Comparison of ENCODE assay signal across 8 mouse cellular contexts in genomic region chr10:29361464-29362196, GRCm38 (mm10). TPM values are rescaled to one million over a fixed set of nuclear protein-coding genes. Genes with fewer than 3 reads are reported as not detected.
DNase-seq lines count a peak whose midpoint lies in the region; ATAC-seq and TF ChIP-seq lines count a peak whose summit lies in the region.

No protein-coding gene starts in this region.

- no peaks in the 10 kb centered on the region for H3K9me3 ChIP-seq in embryonic facial prominence, embryonic 15.5 days (replicated peaks)
- no peaks in the 10 kb centered on the region for H3K9me3 ChIP-seq in kidney, embryonic 14.5 days (ENCODE audit: control insufficient read depth, low read length)
- no peaks in the 10 kb centered on the region for H3K9me3 ChIP-seq in limb, embryonic 14.5 days (ENCODE audit: control insufficient read depth, low read length)
- no peaks in the 10 kb centered on the region for H3K9me3 ChIP-seq in midbrain, embryonic 16.5 days (replicated peaks; ENCODE audit: control insufficient read depth, low read length, poor library complexity, severe bottlenecking)

- peak overlapping the region; percentile 75 for H3K27ac ChIP-seq in bone marrow macrophage, adult 2 months (ENCODE audit: insufficient read depth, low read depth, low read length)
- H3K27ac ChIP-seq in embryonic facial prominence, embryonic 15.5 days (replicated peaks), result peak overlapping the region; percentile 99
- peak overlapping the region; percentile 97 for H3K27ac ChIP-seq in kidney, embryonic 14.5 days (ENCODE audit: low read depth, low read length)
- H3K27ac ChIP-seq in limb, embryonic 14.5 days (replicated peaks; ENCODE audit: low read depth, low read length), result peak overlapping the region; percentile 99
- H3K27ac ChIP-seq in midbrain, embryonic 16.5 days (ENCODE audit: low read length), result peak overlapping the region; percentile 99
- H3K27ac ChIP-seq in spleen, adult 2 months (ENCODE audit: insufficient read depth, low read length), result peak overlapping the region; percentile 99

- H3K4me3 ChIP-seq in bone marrow macrophage, adult 2 months (ENCODE audit: insufficient read depth, low read length), result peak overlapping the region; percentile 80
- H3K4me3 ChIP-seq in embryonic facial prominence, embryonic 15.5 days (replicated peaks), result peak overlapping the region; percentile 91
- peak overlapping the region; percentile 91 for H3K4me3 ChIP-seq in kidney, embryonic 14.5 days (ENCODE audit: low read length)
- peak overlapping the region; percentile 88 for H3K4me3 ChIP-seq in limb, embryonic 14.5 days (replicated peaks; ENCODE audit: low read length)
- H3K4me3 ChIP-seq in midbrain, embryonic 16.5 days (ENCODE audit: low read depth, low read length), result peak overlapping the region; percentile 76
- H3K4me3 ChIP-seq in spleen, adult 2 months (ENCODE audit: extremely low read depth, insufficient read depth, insufficient read length), result peak overlapping the region; percentile 64

- TF ChIP-seq CTCF in bone marrow macrophage, adult 2 months (IDR thresholded peaks at IDR 0.05; ENCODE audit: low read depth, low read length), result no peak
- no peak for TF ChIP-seq CTCF in spleen, adult 2 months (IDR thresholded peaks at IDR 0.05; ENCODE audit: extremely low read depth, insufficient read depth, insufficient read length, insufficient replicate concordance)

- peak; percentile 97 for ATAC-seq in embryonic facial prominence, embryonic 15.5 days (ENCODE audit: insufficient number of reproducible peaks, low FRiP score, low TSS enrichment, low read depth)
- peak; percentile 98 for ATAC-seq in kidney, embryonic 14.5 days (ENCODE audit: low FRiP score, low TSS enrichment)
- ATAC-seq in limb, embryonic 14.5 days (ENCODE audit: low FRiP score, low read depth), result peak; percentile 93
- peak; percentile 98 for ATAC-seq in midbrain, embryonic 16.5 days

- H3K36me3 ChIP-seq in embryonic facial prominence, embryonic 15.5 days, result no peaks in the 10 kb centered on the region
- no peaks in the 10 kb centered on the region for H3K36me3 ChIP-seq in kidney, embryonic 14.5 days (ENCODE audit: control insufficient read depth, insufficient read depth, low read length)
- H3K36me3 ChIP-seq in limb, embryonic 14.5 days (ENCODE audit: control insufficient read depth, insufficient read depth, low read length), result no peaks in the 10 kb centered on the region
- H3K36me3 ChIP-seq in midbrain, embryonic 16.5 days (ENCODE audit: control insufficient read depth, insufficient read depth, low read length), result no peaks in the 10 kb centered on the region
- H3K36me3 ChIP-seq in spleen, adult 2 months (ENCODE audit: control insufficient read depth, insufficient read depth, low read length), result no peaks in the 10 kb centered on the region

- peaks cover 8% of the 10 kb centered on the region for H3K4me1 ChIP-seq in bone marrow macrophage, adult 2 months (ENCODE audit: control insufficient read depth, insufficient read depth, low read length)
- peaks cover 6% of the 10 kb centered on the region for H3K4me1 ChIP-seq in embryonic facial prominence, embryonic 15.5 days
- H3K4me1 ChIP-seq in kidney, embryonic 14.5 days (ENCODE audit: control insufficient read depth, insufficient read depth, low read length), result peaks cover 8% of the 10 kb centered on the region
- H3K4me1 ChIP-seq in limb, embryonic 14.5 days (ENCODE audit: control insufficient read depth, insufficient read depth, low read length), result peaks cover 9% of the 10 kb centered on the region; the same call in 1 of the 2 replicates
- H3K4me1 ChIP-seq in midbrain, embryonic 16.5 days (ENCODE audit: control insufficient read depth, insufficient read depth, low read length), result peaks cover 31% of the 10 kb centered on the region
- peaks cover 6% of the 10 kb centered on the region; the same call in 1 of the 2 replicates for H3K4me1 ChIP-seq in spleen, adult 2 months (ENCODE audit: control insufficient read depth, insufficient read depth, insufficient read length)

- peak; percentile 91 to 95 for DNase-seq in B cell, adult 2 months
- peak; percentile 91 to 92 for DNase-seq in heart, adult 9 months (ENCODE audit: low spot score in 2 of 2)
- peak; percentile 81 for DNase-seq in limb, embryonic 14.5 days (ENCODE audit: low spot score)
- DNase-seq in spleen, adult 2 months (ENCODE audit: low read depth in 1 of 2, low spot score in 2 of 2), result peak; percentile 52 to 86

- no peak for TF ChIP-seq POLR2A in bone marrow macrophage, adult 2 months (IDR thresholded peaks at IDR 0.05; ENCODE audit: borderline replicate concordance, low read depth, low read length)
- peak; percentile 96 for TF ChIP-seq POLR2A in limb, embryonic 14.5 days (IDR thresholded peaks at IDR 0.05; ENCODE audit: borderline replicate concordance, extremely low read depth, insufficient read depth, insufficient read length)
- peak; percentile 74 for TF ChIP-seq POLR2A in spleen, adult 2 months (IDR thresholded peaks at IDR 0.05; ENCODE audit: low read depth, low read length)

- no peaks in the 10 kb centered on the region for H3K27me3 ChIP-seq in embryonic facial prominence, embryonic 15.5 days
- H3K27me3 ChIP-seq in kidney, embryonic 14.5 days (ENCODE audit: control insufficient read depth, insufficient read depth, low read length), result no peaks in the 10 kb centered on the region
- H3K27me3 ChIP-seq in limb, embryonic 14.5 days (ENCODE audit: control insufficient read depth, insufficient read depth, low read length), result no peaks in the 10 kb centered on the region
- no peaks in the 10 kb centered on the region for H3K27me3 ChIP-seq in midbrain, embryonic 16.5 days (ENCODE audit: control insufficient read depth, insufficient read depth, low read depth, low read length)
- H3K27me3 ChIP-seq in spleen, adult 2 months (ENCODE audit: control insufficient read depth, insufficient read depth, low read length), result no peaks in the 10 kb centered on the region

- H3K9ac ChIP-seq in embryonic facial prominence, embryonic 15.5 days, result peak overlapping the region; percentile 94
- H3K9ac ChIP-seq in kidney, embryonic 14.5 days (ENCODE audit: low read depth, low read length), result peak overlapping the region; percentile 93
- peak overlapping the region; percentile 97 for H3K9ac ChIP-seq in limb, embryonic 14.5 days (ENCODE audit: low read depth, low read length, severe bottlenecking)
- H3K9ac ChIP-seq in midbrain, embryonic 16.5 days (ENCODE audit: low read depth, low read length), result peak overlapping the region; percentile 99

- peak overlapping the region; percentile 54 for H3K4me2 ChIP-seq in embryonic facial prominence, embryonic 15.5 days (replicated peaks)
- H3K4me2 ChIP-seq in kidney, embryonic 14.5 days (replicated peaks; ENCODE audit: low read depth, low read length), result peak overlapping the region; percentile 60
- H3K4me2 ChIP-seq in limb, embryonic 14.5 days (replicated peaks; ENCODE audit: low read depth, low read length, severe bottlenecking), result peak overlapping the region; percentile 77
- H3K4me2 ChIP-seq in midbrain, embryonic 16.5 days (ENCODE audit: low read length), result peak overlapping the region; percentile 73

- under 1% methylated on average over 76 of the region's 100 CpGs for WGBS in embryonic facial prominence, embryonic 15.5 days
- WGBS in kidney, embryonic 14.5 days, result under 1% methylated on average over 76 of the region's 100 CpGs
- WGBS in limb, embryonic 14.5 days, result under 1% methylated on average over 22 of the region's 100 CpGs
- WGBS in midbrain, embryonic 16.5 days, result under 1% methylated on average over 80 of the region's 100 CpGs
- 1% methylated on average over 65 of the region's 100 CpGs for WGBS in spleen, adult 2 months

RNA-seq across cellular contexts. Expression of gene Rnf146, which starts 0.6 kb away (rescaled TPM):
- 39.6 and 43.3 TPM in 2 replicates for polyA plus RNA-seq in bone marrow macrophage, adult 2 months (2012; ENCODE audit: insufficient read depth, insufficient read length, missing spikeins)
- polyA plus RNA-seq in embryonic facial prominence, embryonic 15.5 days (2015; fragmentation: Nextera tagmentation; extraction: Ambion mirVana), result 50.5 and 56.0 TPM in 2 replicates
- polyA plus RNA-seq in kidney, embryonic 14.5 days (2014; fragmentation: Nextera tagmentation; extraction: Ambion mirVana), result 36.4 and 43.4 TPM in 2 replicates
- polyA plus RNA-seq in limb, embryonic 14.5 days (2012; rRNA removed), result 47.6 and 63.4 TPM in 2 replicates
- 40.8 and 48.8 TPM in 2 replicates for polyA plus RNA-seq in limb, embryonic 14.5 days (2014; fragmentation: Nextera tagmentation; extraction: Ambion mirVana)
- polyA plus RNA-seq in midbrain, embryonic 16.5 days (2015; fragmentation: Nextera tagmentation; extraction: Ambion mirVana), result 95.7 and 101 TPM in 2 replicates
- polyA plus RNA-seq in spleen, adult 2 months (2012; rRNA removed), result 12.2 and 15.3 TPM in 2 replicates

RNA-seq across cellular contexts. Expression of gene Echdc1, which starts 48.7 kb away (rescaled TPM):
- 16.2 TPM in 2 replicates for polyA plus RNA-seq in bone marrow macrophage, adult 2 months (2012; ENCODE audit: insufficient read depth, insufficient read length, missing spikeins)
- polyA plus RNA-seq in embryonic facial prominence, embryonic 15.5 days (2015; fragmentation: Nextera tagmentation; extraction: Ambion mirVana), result 26.9 and 28.1 TPM in 2 replicates
- polyA plus RNA-seq in kidney, embryonic 14.5 days (2014; fragmentation: Nextera tagmentation; extraction: Ambion mirVana), result 24.2 and 34.2 TPM in 2 replicates
- polyA plus RNA-seq in limb, embryonic 14.5 days (2012; rRNA removed), result 9.1 and 13.0 TPM in 2 replicates
- 21.4 and 22.0 TPM in 2 replicates for polyA plus RNA-seq in limb, embryonic 14.5 days (2014; fragmentation: Nextera tagmentation; extraction: Ambion mirVana)
- 28.7 and 29.5 TPM in 2 replicates for polyA plus RNA-seq in midbrain, embryonic 16.5 days (2015; fragmentation: Nextera tagmentation; extraction: Ambion mirVana)
- 0.69 and 0.90 TPM in 2 replicates for polyA plus RNA-seq in spleen, adult 2 months (2012; rRNA removed)

Comparison
In these comparisons a context has a peak if more than half of its experiments do, and no peak if none do; other contexts are left out.
1. Peak in every context shown above with its lines: DNase-seq, ATAC-seq, H3K4me3 ChIP-seq and H3K27ac ChIP-seq.